Mouse (Mus musculus) testis, adult 2 months (tissue): ENCODE results near the gene Tldc1. TPM values are rescaled to one million over a fixed set of nuclear protein-coding genes. Genes with fewer than 3 reads are reported as not detected.

Experiments used
- H3K27ac ChIP-seq: fragments of 200-500 bp; 2 replicates; pipeline ENCODE4 v1.5.1; 2012; ENCODE audit warnings: low read depth, low read length; ENCODE audit not compliant: control insufficient read depth, insufficient read depth
- H3K27me3 ChIP-seq: fragments of 200-500 bp; 2 replicates; pipeline ENCODE4 v1.6.1; 2012; ENCODE audit warnings: mild to moderate bottlenecking, low read length, moderate library complexity; ENCODE audit not compliant: control insufficient read depth, insufficient read depth
- H3K36me3 ChIP-seq: fragments of 200-500 bp; 2 replicates; pipeline ENCODE4 v1.6.1; 2012; ENCODE audit warnings: mild to moderate bottlenecking, low read length; ENCODE audit not compliant: control insufficient read depth, insufficient read depth
- H3K4me1 ChIP-seq: fragments of 200-500 bp; 2 replicates; pipeline ENCODE4 v1.6.1; 2012; ENCODE audit warnings: low read length; ENCODE audit not compliant: control insufficient read depth, insufficient read depth
- H3K4me3 ChIP-seq: fragments of 200-500 bp; 2 replicates; pipeline ENCODE4 v1.5.1; 2012; ENCODE audit warnings: low read depth, mild to moderate bottlenecking, low read length, moderate library complexity, mixed read lengths; ENCODE audit not compliant: control insufficient read depth
- CTCF ChIP-seq: fragments of 200-500 bp; IDR thresholded peaks from 2 replicates; pipeline ENCODE4 v1.5.1; 2012; ENCODE audit warnings: low read depth, mild to moderate bottlenecking, inconsistent platforms, low read length, moderate library complexity; ENCODE audit not compliant: control insufficient read depth, insufficient read depth, insufficient replicate concordance
- POLR2A ChIP-seq: fragments of 200-500 bp; IDR thresholded peaks from 2 replicates; pipeline ENCODE4 v1.6.1; 2012; ENCODE audit warnings: low read depth, mild to moderate bottlenecking, inconsistent platforms, low read length, moderate library complexity; ENCODE audit not compliant: control insufficient read depth
- polyA plus RNA-seq: library from polyadenylated mRNA; depleted of rRNA; stranded (reverse); fragments of >200 nt; gene quantifications from 2 replicates; pipeline ENCODE4 v1.2.3, GENCODE M21; 2012

Tldc1 gene
- polyA plus RNA-seq, 1 experiment = 6.8 TPM

DNA sequence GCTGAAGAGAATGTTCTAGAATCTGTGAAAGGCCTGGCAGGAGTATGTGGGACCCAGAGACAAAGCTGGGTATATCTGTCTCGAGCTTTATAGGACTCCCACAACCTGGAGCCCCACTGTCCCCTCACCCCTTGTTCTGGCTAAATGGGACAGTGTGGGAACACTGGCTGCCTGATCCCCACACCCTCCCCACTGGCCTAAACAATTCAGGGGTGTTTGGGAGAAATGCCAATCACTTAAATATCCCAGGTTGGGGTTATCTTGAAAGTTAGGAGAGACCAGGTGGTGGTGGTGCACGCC is 20.7 kb upstream of the Tldc1 start:
- no peaks in the 10 kb centered on the region for H3K36me3 ChIP-seq
- H3K27ac ChIP-seq = no peak overlapping the region
- H3K4me3 ChIP-seq = peak overlapping the region; percentile 53
- H3K4me1 ChIP-seq = peaks cover 25% of the 10 kb centered on the region
- TF ChIP-seq CTCF = no peak
- no peak for TF ChIP-seq POLR2A
- H3K27me3 ChIP-seq = no peaks in the 10 kb centered on the region

- Histone ChIP-seq H3K27ac (no peak overlapping the region), H3K4me1 (peaks cover 25% of the 10 kb centered on the region)
Observed at GRCm38 (mm10) chr8:119798170-119798964, 20.2 kb upstream of the Tldc1 start.

DNA sequence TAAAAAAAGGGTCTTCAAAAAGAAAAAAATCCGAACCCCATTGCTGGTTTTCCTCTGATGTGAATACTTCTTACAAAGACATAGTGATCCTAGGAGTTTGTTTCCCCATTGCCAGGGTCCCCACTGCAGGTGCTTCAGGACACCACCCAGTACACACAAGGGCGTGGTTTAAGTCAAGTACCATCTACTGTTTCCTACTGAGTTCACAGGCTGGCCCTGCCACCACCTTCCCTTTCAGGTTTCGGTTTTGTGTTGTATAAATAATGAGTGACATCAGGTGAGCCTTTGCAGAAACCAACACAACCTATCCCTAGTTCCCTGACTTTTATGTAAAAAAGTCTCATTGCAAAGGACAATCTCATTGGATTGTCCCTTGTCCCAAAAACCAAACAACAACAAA is 17.4 kb upstream of the Tldc1 start:
- Histone ChIP-seq H3K36me3 (no peaks in the 10 kb centered on the region), H3K27ac (no peak overlapping the region), H3K4me3 (no peak overlapping the region), H3K4me1 (peaks cover 37% of the 10 kb centered on the region), H3K27me3 (no peaks in the 10 kb centered on the region)
- TF ChIP-seq CTCF = no peak
- TF ChIP-seq POLR2A = no peak

More at GRCm38 (mm10) chr8:119798170-119798964, 20.2 kb upstream of the Tldc1 start:
- Histone ChIP-seq H3K36me3 (no peaks in the 10 kb centered on the region), H3K27me3 (no peaks in the 10 kb centered on the region), H3K4me3 (peak overlapping the region; percentile 70)
- TF ChIP-seq CTCF = no peak
- 0 out of 2 replicates have a peak, but pooled peaks have one; percentile 6 for TF ChIP-seq POLR2A

GRCm38 (mm10) chr8:119794689-119795088 is 16.5 kb upstream of the Tldc1 start:
- TF ChIP-seq CTCF = no peak
- no peak for TF ChIP-seq POLR2A
- H3K4me3 ChIP-seq = no peak overlapping the region
- H3K4me1 ChIP-seq = peaks cover 39% of the 10 kb centered on the region

DNA sequence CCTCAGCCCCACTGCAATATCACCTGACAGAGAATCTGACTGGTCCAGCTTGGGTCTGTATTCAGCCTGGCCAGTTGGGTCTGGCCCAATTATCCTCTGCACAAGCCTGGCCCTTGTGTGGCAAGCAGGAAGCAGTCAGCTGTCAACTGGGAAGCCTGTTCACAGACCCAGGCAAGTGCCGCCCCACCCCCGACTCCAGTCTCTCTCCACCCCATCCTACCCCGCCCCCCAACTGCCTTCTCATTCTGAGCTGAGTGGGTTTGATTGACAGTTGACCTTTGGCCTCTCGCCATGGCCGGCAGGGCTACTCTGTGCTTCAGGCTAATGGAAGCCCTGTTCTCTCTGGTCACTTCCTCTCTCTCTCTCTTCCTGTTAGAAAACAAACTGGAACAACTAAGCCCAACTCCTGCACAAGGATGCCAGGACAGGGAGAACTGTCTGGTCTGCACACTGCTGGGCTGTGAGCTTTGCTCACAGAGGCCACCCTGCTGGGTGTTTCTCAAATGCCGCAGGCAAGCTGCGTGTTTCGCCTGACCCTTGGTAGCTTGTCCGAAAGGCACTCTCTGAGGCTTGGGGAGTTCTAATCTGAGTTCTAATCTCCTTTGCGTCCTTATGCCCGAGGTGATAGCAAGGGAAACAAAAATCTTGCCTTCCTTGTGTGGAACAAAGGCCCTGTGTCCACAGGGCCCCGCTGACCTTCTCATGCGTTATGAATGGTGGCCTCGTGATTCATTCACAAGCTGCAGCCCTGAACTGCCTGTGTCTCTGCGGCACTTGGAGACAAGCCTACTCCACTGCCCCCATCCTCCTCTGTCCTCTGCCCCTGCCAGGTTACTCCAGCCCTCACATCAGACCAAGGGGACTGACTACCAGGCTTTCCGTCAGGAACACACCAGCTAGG is 13.8 kb upstream of the Tldc1 start:
- H3K27ac ChIP-seq = peak overlapping the region; percentile 71
- H3K4me1 ChIP-seq = peaks cover 25% of the 10 kb centered on the region

More at GRCm38 (mm10) chr8:119794689-119795088, 16.5 kb upstream of the Tldc1 start:
- Histone ChIP-seq H3K27me3 (no peaks in the 10 kb centered on the region), H3K36me3 (no peaks in the 10 kb centered on the region), H3K27ac (no peak overlapping the region)

DNA sequence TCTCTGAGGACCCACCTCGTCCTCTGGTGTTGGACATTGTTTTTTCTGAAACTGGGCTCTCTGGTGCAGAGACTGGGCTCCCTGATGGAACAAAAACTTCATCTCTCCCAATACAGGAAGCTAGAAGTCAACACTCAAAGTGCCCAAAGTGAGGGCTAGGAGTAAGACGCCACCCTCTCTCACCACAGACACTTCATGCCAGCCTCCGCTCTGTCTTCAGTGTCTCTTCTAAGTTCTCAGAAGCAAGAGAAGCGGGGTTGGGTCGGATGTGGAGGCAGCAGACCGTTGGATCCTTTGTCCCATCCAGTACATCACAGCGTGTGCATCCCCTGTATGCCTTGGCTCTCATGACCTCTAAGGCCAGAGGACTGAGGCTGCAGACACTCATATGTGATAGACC is 11.4 kb upstream of the Tldc1 start:
- H3K4me3 ChIP-seq = no peak overlapping the region
- no peak overlapping the region; the same call in 1 of the 2 replicates for H3K27ac ChIP-seq
- peaks cover 21% of the 10 kb centered on the region for H3K4me1 ChIP-seq
- no peaks in the 10 kb centered on the region for H3K36me3 ChIP-seq
- H3K27me3 ChIP-seq = no peaks in the 10 kb centered on the region
- TF ChIP-seq CTCF = no peak
- TF ChIP-seq POLR2A = no peak

More for the DNA sequence above, 13.8 kb upstream of the Tldc1 start:
- TF ChIP-seq POLR2A (peak; percentile 25; the same call in 1 of the 2 replicates), CTCF (no peak)
- H3K4me3 ChIP-seq = no peak overlapping the region
- no peaks in the 10 kb centered on the region for H3K36me3 ChIP-seq
- H3K27me3 ChIP-seq = no peaks in the 10 kb centered on the region

DNA sequence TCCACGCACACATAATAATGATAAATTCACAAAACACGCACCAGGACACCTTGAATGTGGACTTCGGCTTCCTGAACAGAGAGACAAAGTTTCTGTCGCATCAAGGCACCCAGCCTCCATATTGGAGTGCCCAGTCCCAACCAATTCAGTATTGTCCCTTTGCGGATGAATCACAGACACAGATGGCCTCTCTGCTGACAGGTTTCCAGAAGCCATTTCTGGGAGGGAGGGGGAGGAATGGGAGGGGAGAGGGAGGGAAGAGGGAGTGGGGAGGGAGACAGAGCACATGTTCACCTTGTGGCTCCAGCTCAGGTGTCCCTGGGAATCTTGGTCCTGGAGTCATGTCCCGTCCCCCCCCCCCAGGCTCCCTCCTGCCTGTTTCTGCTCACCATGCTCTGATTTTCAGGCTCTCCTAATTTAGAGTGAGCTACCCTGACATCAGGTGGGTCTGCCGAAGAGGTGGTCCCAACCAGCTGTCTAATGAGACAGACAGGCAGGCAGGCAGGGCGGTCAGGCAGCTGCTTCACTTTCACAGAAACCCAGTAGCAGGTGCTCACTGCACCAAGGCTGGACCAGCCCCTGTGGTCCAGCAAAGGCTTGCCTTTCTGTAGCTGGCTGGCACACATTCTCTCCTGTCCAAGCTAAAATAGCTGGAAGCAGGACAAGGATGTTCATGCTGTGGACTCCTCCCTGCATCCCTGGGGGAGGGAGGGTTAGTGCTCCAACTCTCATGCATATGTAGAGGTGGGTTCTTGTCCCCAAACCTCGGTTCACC is 10.6 kb upstream of the Tldc1 start:
- TF ChIP-seq CTCF (no peak), POLR2A (no peak)
- Histone ChIP-seq H3K36me3 (no peaks in the 10 kb centered on the region), H3K4me1 (peaks cover 19% of the 10 kb centered on the region), H3K27ac (no peak overlapping the region), H3K27me3 (no peaks in the 10 kb centered on the region), H3K4me3 (no peak overlapping the region)
